Mouse (Mus musculus) bone marrow macrophage, adult 2 months (primary cell): ENCODE measurements around the gene Cdk19.

Source experiments
- CTCF ChIP-seq: IDR thresholded peaks from 2 replicates; pipeline ENCODE4 v1.5.1; 2012; ENCODE audit warnings: low read depth, mild to moderate bottlenecking, low read length, moderate library complexity
- POLR2A ChIP-seq: IDR thresholded peaks from 2 replicates; pipeline ENCODE4 v1.6.1; 2012; ENCODE audit warnings: mild to moderate bottlenecking, low read depth, low read length, borderline replicate concordance

GRCm38 (mm10) chr10:40320306-40320705 is 19.1 kb upstream of the Cdk19 start:
- TF ChIP-seq CTCF (no peak), POLR2A (no peak)
